Mouse (Mus musculus): ENCODE measurements at regions not wholly inside any gene's neighbourhood (a gene's known extent, or its start where the extent isn't known, plus 50 kb on each side); places are given as distances from the start of the nearest gene placed in this dataset.
"Not testable (repeated sequence)": the region's sequence is repeated elsewhere in the genome, so short reads cannot be mapped to it uniquely, and the experiment has no call there.

GRCm38 (mm10) chr5:129294861-129295542, 198.5 kb downstream of the Adgrd1 start:
- not testable (repeated sequence) for TF ChIP-seq EP300, CTCF (IDR thresholded peaks at IDR 0.05)

All from lung, postnatal 0 days (tissue).